Mouse (Mus musculus): ENCODE data around the gene Cacna1i.

- no peak for TF ChIP-seq NANOG (IDR thresholded peaks at IDR 0.05; ENCODE audit: borderline replicate concordance, low read length)
- TF ChIP-seq CTCF (conservative IDR thresholded peaks at IDR 0.05; ENCODE audit: low read length): no peak
- TF ChIP-seq POU5F1 (IDR thresholded peaks at IDR 0.05; ENCODE audit: borderline replicate concordance, low read length): no peak
Measured at GRCm38 (mm10) chr15:80325207-80325606, 38.2 kb downstream of the Cacna1i start.

All from E14TG2a.4 (cell line).